Mouse (Mus musculus) myocyte (in vitro differentiated cells): Measurements from ENCODE around the gene Dhrs11. TPM values are rescaled to one million over a fixed set of nuclear protein-coding genes. Genes with fewer than 3 reads are reported as not detected.
A peak's percentile ranks its signal among the peaks of the same experiment; 100 is the strongest.

Experiments
- H3K27me3 ChIP-seq: one replicate; pipeline ENCODE4 v1.6.1; 2011; ENCODE audit not compliant: control insufficient read depth, insufficient read depth, insufficient read length
- H3K36me3 ChIP-seq: one replicate; pipeline ENCODE4 v1.6.1; 2011; ENCODE audit not compliant: control insufficient read depth, insufficient read depth
- H3K4me2 ChIP-seq: one replicate; pipeline ENCODE4 v1.6.1; 2011; ENCODE audit warnings: low read depth, control low read depth
- H3K4me3 ChIP-seq: one replicate; pipeline ENCODE4 v1.5.1; 2011; ENCODE audit warnings: mild to moderate bottlenecking, control low read depth, moderate library complexity
- H3K79me2 ChIP-seq: one replicate; pipeline ENCODE4 v1.6.1; 2011; ENCODE audit not compliant: control insufficient read depth, insufficient read depth
- H3ac ChIP-seq: one replicate; pipeline ENCODE4 v1.6.1; 2011; ENCODE audit not compliant: control insufficient read depth, insufficient read length
- CEBPB ChIP-seq: IDR thresholded peaks from 2 replicates; pipeline ENCODE4 v1.6.1; 2011; ENCODE audit warnings: mild to moderate bottlenecking, moderate library complexity; ENCODE audit not compliant: poor library complexity, insufficient read depth, severe bottlenecking
- E2F4 ChIP-seq: IDR thresholded peaks from one replicate; pipeline ENCODE4 v1.6.1; 2011; ENCODE audit warnings: mild to moderate bottlenecking, control low read depth, moderate library complexity; ENCODE audit not compliant: insufficient read depth
- MAX ChIP-seq: IDR thresholded peaks from one replicate; pipeline ENCODE4 v1.6.1; 2011; ENCODE audit warnings: low read depth, mild to moderate bottlenecking, control low read depth
- MYOD1 ChIP-seq, 3 experiments: IDR thresholded peaks; one replicate each; pipeline ENCODE4 v1.6.1; 2011; ENCODE audit warnings: control low read depth in 2 of 3, low read depth in 2 of 3, mild to moderate bottlenecking in 2 of 3, moderate library complexity in 1 of 3; ENCODE audit not compliant: insufficient read length in 2 of 3, control insufficient read depth in 1 of 3
- MYOG ChIP-seq, 3 experiments: IDR thresholded peaks; one replicate each; pipeline ENCODE4 v1.6.1; 2011; ENCODE audit warnings: control low read depth in 2 of 3, low read depth in 2 of 3, mild to moderate bottlenecking in 2 of 3; ENCODE audit not compliant: insufficient read length in 2 of 3, control insufficient read depth in 1 of 3, insufficient read depth in 1 of 3
- POLR2A ChIP-seq: IDR thresholded peaks from one replicate; pipeline ENCODE4 v1.6.1; 2011; ENCODE audit warnings: low read depth, mild to moderate bottlenecking, control low read depth, moderate library complexity; ENCODE audit not compliant: insufficient read length
- POLR2AphosphoS2 ChIP-seq: IDR thresholded peaks from one replicate; pipeline ENCODE4 v1.6.1; 2011; ENCODE audit warnings: low read depth, control low read depth; ENCODE audit not compliant: insufficient read length
- REST ChIP-seq: IDR thresholded peaks from one replicate; pipeline ENCODE4 v1.6.1; 2011; ENCODE audit warnings: mild to moderate bottlenecking, control low read depth, moderate library complexity; ENCODE audit not compliant: insufficient read depth, insufficient read length
- SRF ChIP-seq: IDR thresholded peaks from one replicate; pipeline ENCODE4 v1.6.1; 2011; ENCODE audit warnings: low read depth; ENCODE audit not compliant: control insufficient read depth, insufficient read length
- TCF12 ChIP-seq: IDR thresholded peaks from one replicate; pipeline ENCODE4 v1.6.1; 2011; ENCODE audit warnings: mild to moderate bottlenecking, control low read depth; ENCODE audit not compliant: poor library complexity, insufficient read depth, severe bottlenecking
- TCF3 ChIP-seq: IDR thresholded peaks from one replicate; pipeline ENCODE4 v1.6.1; 2011; ENCODE audit warnings: low read depth, control low read depth; ENCODE audit not compliant: insufficient read length
- USF1 ChIP-seq: IDR thresholded peaks from one replicate; pipeline ENCODE4 v1.6.1; 2011; ENCODE audit warnings: low read depth, mild to moderate bottlenecking, control low read depth, moderate library complexity
- polyA plus RNA-seq: library from polyadenylated mRNA; unstranded; fragments of >200 nt; fragmentation: generic; extraction: Trizol; gene quantifications from one replicate; pipeline ENCODE4 v1.2.1, GENCODE M21; 2012; ENCODE audit warnings: missing spikeins

Dhrs11 gene
- polyA plus RNA-seq, 1 experiment, result 13.8 TPM

DNA sequence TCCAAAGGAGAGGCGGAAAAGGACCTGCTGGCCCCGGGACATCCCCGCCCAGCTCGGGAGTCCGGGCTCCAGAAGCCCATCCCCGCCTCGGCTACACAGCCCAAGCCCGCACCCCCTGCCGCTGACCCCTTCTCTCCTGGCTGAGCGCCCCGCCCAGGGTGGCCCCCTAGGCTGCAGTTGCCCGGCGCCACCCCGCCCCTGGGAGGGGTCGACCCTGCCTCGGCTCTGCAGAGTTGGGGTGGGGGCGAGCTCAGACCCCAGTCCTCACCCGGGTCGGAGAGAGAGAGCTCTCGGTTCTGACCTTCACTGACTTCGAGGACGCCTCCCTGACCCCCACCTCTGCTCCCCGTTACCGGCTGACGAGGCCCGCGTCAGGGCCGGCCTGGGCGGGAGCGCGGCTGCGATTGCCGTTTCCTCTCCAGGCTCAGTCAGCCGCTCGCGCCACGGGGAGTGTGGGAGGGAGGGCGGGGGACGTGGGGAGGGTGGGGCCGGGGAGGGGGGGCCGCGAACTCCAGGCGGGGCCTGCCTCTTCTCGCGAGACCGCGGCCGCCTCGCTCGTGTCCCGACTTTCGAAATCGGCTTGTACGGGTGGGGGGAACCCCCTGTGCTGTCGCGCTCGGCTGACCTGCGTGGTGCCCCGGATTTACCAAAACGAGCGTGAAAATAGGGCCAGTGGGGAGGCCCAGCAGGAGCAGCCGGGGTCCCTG, 41.7 kb upstream of the Dhrs11 start, which contains the start of gene Ggnbp2:
TSS of gene Ggnbp2 (minus strand) at position 481 of the 707 bp plus-strand sequence.
- H3K36me3 ChIP-seq, result no peaks in the 10 kb centered on the region
- peak within 1 kb of the TSS; percentile 89 for H3ac ChIP-seq
- no peaks in the 10 kb centered on the region for H3K27me3 ChIP-seq
- TF ChIP-seq MYOD1 (IDR thresholded peaks at IDR 0.05; ENCODE audit: control insufficient read depth in 1 of 3, insufficient read length in 2 of 3, low read depth in 2 of 3) (peak in 1 of 3 experiments; percentile 42), REST (no peak), CEBPB (peak; percentile 45; the same call in 1 of the 2 replicates), MYOG (IDR thresholded peaks at IDR 0.05; ENCODE audit: control insufficient read depth in 1 of 3, insufficient read depth in 1 of 3, insufficient read length in 2 of 3, low read depth in 2 of 3) (peak in 1 of 3 experiments; percentile 23), TCF3 (no peak), SRF (no peak), POLR2AphosphoS2 (peak; percentile 89), TCF12 (no peak), POLR2A (peak; percentile 81), E2F4 (peak; percentile 34), USF1 (no peak), MAX (no peak)
- peak within 1 kb of the TSS; percentile 71 for H3K4me3 ChIP-seq
- H3K4me2 ChIP-seq, result peak within 1 kb of the TSS; percentile 78
- H3K79me2 ChIP-seq, result peaks cover 51% of the 10 kb centered on the region

DNA sequence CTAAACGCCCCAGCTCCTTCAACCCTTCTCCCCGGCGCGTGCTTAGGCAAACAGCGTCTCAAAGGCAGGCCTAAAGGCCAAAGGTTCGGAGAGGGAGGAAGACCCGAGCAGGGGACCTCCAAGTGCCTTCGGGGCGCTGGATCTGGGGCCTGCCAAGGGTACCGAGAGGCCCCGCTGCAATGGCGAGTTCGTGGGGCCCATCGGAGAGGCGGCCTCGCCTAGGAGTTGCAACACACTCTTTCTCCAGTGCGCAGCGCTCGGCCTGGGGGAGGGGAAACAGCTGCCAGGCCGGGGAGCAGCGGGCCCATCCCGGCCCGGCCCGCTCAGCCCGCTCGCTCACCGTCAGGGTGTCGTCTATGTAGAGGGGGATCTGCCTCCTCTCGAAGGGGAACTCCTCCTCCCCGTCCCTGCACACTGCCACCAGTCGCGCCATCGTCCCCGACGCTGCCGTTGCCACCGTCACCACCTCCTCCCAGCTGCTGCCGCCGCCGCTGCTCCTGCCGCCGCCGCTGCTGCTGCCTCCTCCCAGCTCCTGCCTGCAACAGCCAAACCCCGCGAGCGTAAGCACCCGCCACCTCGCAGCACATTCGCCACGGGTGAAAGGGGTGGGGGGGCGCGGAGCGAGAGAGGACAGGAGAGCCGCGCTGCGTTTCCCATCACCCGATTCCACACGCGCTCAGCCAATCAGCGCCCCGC, 40.9 kb upstream of the Dhrs11 start:
- H3K36me3 ChIP-seq, result no peaks in the 10 kb centered on the region
- no peaks in the 10 kb centered on the region for H3K27me3 ChIP-seq
- peak overlapping the region; percentile 71 for H3K4me3 ChIP-seq
- H3ac ChIP-seq, result peak overlapping the region; percentile 89
- H3K79me2 ChIP-seq, result peaks cover 59% of the 10 kb centered on the region
- TF ChIP-seq USF1 (no peak), E2F4 (peak; percentile 56), SRF (no peak), MYOG (IDR thresholded peaks at IDR 0.05; ENCODE audit: control insufficient read depth in 1 of 3, insufficient read depth in 1 of 3, insufficient read length in 2 of 3, low read depth in 2 of 3) (peak; percentile 26 to 71 (median 67)), REST (no peak), TCF12 (no peak), TCF3 (peak; percentile 15), POLR2A (peak; percentile 95), MYOD1 (IDR thresholded peaks at IDR 0.05; ENCODE audit: control insufficient read depth in 1 of 3, insufficient read length in 2 of 3, low read depth in 2 of 3) (peak in 2 of 3 experiments; percentile 37 to 39), CEBPB (0 out of 2 replicates have a peak, but pooled peaks have one; percentile 45), POLR2AphosphoS2 (peak; percentile 88), MAX (no peak)
- H3K4me2 ChIP-seq, result peak overlapping the region; percentile 88

DNA sequence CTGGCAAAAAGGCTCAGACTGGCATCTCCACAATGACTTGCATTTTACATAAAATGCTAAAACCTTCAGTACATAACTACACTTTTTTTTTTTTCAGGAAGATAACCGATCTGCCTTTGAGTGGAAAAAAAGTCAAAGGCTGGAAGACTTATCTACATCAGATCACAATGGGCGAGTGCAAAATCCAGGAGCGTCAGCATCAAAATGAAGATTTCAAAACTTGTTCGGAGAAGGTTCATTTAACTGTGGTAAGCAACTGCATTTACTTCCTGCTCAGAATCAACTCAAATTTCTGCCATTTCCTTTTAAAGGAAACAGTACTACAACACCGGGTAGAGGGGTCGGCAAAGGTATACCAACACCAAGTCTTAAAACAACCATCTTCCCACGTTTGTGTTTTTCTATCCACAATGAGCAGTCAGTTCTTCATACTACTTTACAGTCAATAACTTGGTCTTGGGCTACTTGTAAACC, 40.0 kb upstream of the Dhrs11 start:
- peak overlapping the region; percentile 88 for H3K4me2 ChIP-seq
- H3ac ChIP-seq, result peak overlapping the region; percentile 89
- no peaks in the 10 kb centered on the region for H3K36me3 ChIP-seq
- peaks cover 68% of the 10 kb centered on the region for H3K79me2 ChIP-seq
- H3K4me3 ChIP-seq, result peak overlapping the region; percentile 71
- TF ChIP-seq E2F4 (no peak), MYOD1 (IDR thresholded peaks at IDR 0.05; ENCODE audit: control insufficient read depth in 1 of 3, insufficient read length in 2 of 3, low read depth in 2 of 3) (no peak), POLR2AphosphoS2 (no peak), SRF (no peak)
- no peaks in the 10 kb centered on the region for H3K27me3 ChIP-seq

DNA sequence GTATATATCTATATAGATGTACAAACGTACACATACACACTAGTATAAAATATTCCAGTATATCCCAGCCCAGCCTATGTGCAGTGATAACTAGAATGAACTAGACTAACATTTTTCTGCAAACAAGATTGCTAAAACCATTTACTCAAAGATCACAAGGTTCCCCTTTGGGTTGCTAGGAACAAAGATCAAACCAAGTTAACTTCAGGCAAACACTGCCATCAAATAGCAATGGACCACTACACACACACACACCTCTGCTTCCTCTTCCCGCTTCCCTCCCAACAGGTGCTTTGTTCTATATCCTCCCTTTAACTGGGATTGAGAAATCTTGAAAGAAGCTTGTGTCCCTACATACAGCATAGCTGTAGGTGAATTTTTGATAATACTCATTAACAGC, 38.8 kb upstream of the Dhrs11 start:
- H3K4me2 ChIP-seq, result peak overlapping the region; percentile 88
- H3K36me3 ChIP-seq, result no peaks in the 10 kb centered on the region
- H3K4me3 ChIP-seq, result no peak overlapping the region
- H3K27me3 ChIP-seq, result no peaks in the 10 kb centered on the region
- no peak overlapping the region for H3ac ChIP-seq
- H3K79me2 ChIP-seq, result peaks cover 80% of the 10 kb centered on the region
- TF ChIP-seq REST, result no peak
- TF ChIP-seq MYOD1 (IDR thresholded peaks at IDR 0.05; ENCODE audit: control insufficient read depth in 1 of 3, insufficient read length in 2 of 3, low read depth in 2 of 3), result no peak
- TF ChIP-seq MAX, result no peak
- no peak for TF ChIP-seq TCF3
- no peak for TF ChIP-seq POLR2A
- TF ChIP-seq SRF, result no peak
- TF ChIP-seq USF1, result no peak
- no peak for TF ChIP-seq E2F4
- TF ChIP-seq MYOG (IDR thresholded peaks at IDR 0.05; ENCODE audit: control insufficient read depth in 1 of 3, insufficient read depth in 1 of 3, insufficient read length in 2 of 3, low read depth in 2 of 3), result no peak
- no peak for TF ChIP-seq POLR2AphosphoS2
